Mouse (Mus musculus) intestine, embryonic 15.5 days (tissue): ENCODE results near the gene Pbld2. TPM values are rescaled to one million over a fixed set of nuclear protein-coding genes. Genes with fewer than 3 reads are reported as not detected.
"Not testable (repeated sequence)": the region's sequence is repeated elsewhere in the genome, so short reads cannot be mapped to it uniquely, and the experiment has no call there.

ENCODE experiments used
- ATAC-seq: fragments of 200-750 bp; cut with Nextera tagmentation; 2 replicates; pipeline ENCODE4 v1.8.0; 2017; ENCODE audit warnings: moderate TSS enrichment, moderate library complexity
- H3K27ac ChIP-seq: fragments of 300-500 bp; sonication (generic); 2 replicates; pipeline ENCODE4 v1.5.1; 2015; ENCODE audit warnings: mild to moderate bottlenecking, inconsistent platforms
- H3K27me3 ChIP-seq: fragments of 300-500 bp; sonication (generic); replicated peaks from 2 replicates; pipeline ENCODE4 v1.6.1; 2015; ENCODE audit warnings: inconsistent platforms
- H3K36me3 ChIP-seq: fragments of 300-500 bp; sonication (generic); 2 replicates; pipeline ENCODE4 v1.6.1; 2015; ENCODE audit warnings: inconsistent platforms
- H3K4me1 ChIP-seq: fragments of 300-500 bp; sonication (generic); replicated peaks from 2 replicates; pipeline ENCODE4 v1.6.1; 2015; ENCODE audit warnings: inconsistent platforms
- H3K4me2 ChIP-seq: fragments of 300-500 bp; sonication (generic); replicated peaks from 2 replicates; pipeline ENCODE4 v1.6.1; 2015; ENCODE audit warnings: mild to moderate bottlenecking, inconsistent platforms
- H3K4me3 ChIP-seq: fragments of 300-500 bp; sonication (generic); replicated peaks from 2 replicates; pipeline ENCODE4 v1.5.1; 2015; ENCODE audit warnings: inconsistent platforms
- H3K9ac ChIP-seq: fragments of 300-500 bp; sonication (generic); 2 replicates; pipeline ENCODE4 v1.6.1; 2015; ENCODE audit warnings: inconsistent platforms
- H3K9me3 ChIP-seq: fragments of 300-500 bp; sonication (generic); 2 replicates; pipeline ENCODE4 v1.6.1; 2016; ENCODE audit warnings: inconsistent platforms
- WGBS: fragments of 180-500 bp; shearing (Covaris S2); methylation state at CpG from one replicate; pipeline ENCODE4 v1.1.7; 2015; 5-methylcytosine and 5-hydroxymethylcytosine counted together
- polyA plus RNA-seq: library from polyadenylated mRNA; unstranded; fragments of >200 nt; fragmentation: Nextera tagmentation; extraction: Ambion mirVana; gene quantifications from 2 replicates; pipeline ENCODE4 v1.2.1, GENCODE M21; 2015

The Pbld2 gene
- polyA plus RNA-seq, 1 experiment from 2014 or later: 5.7 TPM

DNA sequence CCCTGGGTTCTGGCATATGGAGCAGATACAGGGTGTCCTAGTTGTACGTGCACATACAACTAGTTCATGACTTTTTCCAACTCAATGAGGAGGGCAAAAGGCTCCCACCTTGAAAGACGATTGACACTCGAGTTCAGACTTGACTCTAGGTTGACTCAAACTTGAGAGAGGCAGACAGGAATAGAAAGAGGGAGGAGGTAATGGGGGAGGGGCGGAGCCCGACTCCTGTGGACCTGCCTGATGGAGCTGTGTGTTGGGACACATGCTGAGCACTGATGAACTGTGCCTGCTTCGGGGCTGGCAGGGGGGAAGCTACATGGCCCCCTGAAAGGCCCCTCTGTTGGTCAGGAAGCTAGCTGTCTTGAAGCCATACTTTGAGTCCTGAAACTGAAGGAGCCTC, 28.9 kb downstream of the Pbld2 start:
- Histone ChIP-seq H3K4me3 (no peak overlapping the region), H3K4me2 (no peak overlapping the region), H3K27me3 (no peaks in the 10 kb centered on the region), H3K27ac (no peak overlapping the region), H3K9me3 (no peaks in the 10 kb centered on the region), H3K36me3 (no peaks in the 10 kb centered on the region), H3K4me1 (0 out of 2 replicates have a peak, but pooled peaks cover 3% of the 10 kb centered on the region), H3K9ac (no peak overlapping the region)
- no peak for ATAC-seq
- WGBS: 65% methylated on average over 6 of the region's 6 CpGs

DNA sequence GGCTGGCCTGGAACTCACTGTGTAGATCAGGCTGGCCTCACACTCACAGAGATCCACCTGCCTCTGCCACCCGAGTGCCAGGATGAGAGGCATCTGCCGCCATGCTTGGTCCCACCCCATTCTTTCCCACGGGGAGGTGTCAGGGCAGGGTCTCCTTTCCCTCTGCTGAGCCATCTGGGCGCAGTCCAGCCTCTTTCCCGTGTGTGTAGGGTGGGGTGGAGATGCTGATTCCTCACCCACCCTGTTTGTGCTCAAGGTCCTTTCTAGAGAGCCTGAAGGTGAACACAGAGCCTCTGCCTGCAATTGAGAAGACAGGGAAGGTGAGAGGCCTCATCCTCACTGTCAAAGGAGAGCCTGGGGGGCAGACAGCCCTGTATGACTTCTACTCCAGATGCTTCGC, 30.0 kb downstream of the Pbld2 start:
- not testable (repeated sequence) for H3K9me3 ChIP-seq, H3K9ac ChIP-seq, H3K36me3 ChIP-seq, H3K4me3 ChIP-seq, H3K4me1 ChIP-seq, H3K27ac ChIP-seq, ATAC-seq, H3K27me3 ChIP-seq, H3K4me2 ChIP-seq
- 76% methylated on average over 6 of the region's 6 CpGs for whole genome bisulfite sequencing

DNA sequence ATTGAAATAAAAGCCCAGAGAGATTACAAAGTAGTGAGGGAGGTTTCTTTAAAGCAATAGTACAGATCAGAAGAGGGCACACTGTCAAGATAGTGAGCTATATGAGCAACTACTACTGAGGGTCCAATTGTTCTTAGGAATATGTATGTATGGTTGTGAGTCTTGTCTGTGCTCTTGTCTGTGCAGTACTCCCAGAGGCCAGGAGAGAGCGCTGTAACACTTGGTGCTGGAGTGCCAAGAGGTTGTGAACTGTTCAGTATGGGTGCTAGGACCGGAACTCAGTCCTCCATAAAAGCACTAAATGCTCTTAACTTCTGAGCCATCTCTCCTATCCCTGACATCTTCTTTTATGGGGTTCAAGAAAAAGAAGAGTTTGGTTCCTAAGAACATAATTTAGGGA, 30.5 kb downstream of the Pbld2 start:
- H3K27ac ChIP-seq: no peak overlapping the region
- H3K4me1 ChIP-seq: 0 out of 2 replicates have a peak, but pooled peaks cover 3% of the 10 kb centered on the region
- H3K9ac ChIP-seq: no peak overlapping the region
- no peak overlapping the region for H3K4me3 ChIP-seq
- H3K27me3 ChIP-seq: no peaks in the 10 kb centered on the region
- WGBS: 80% methylated on average over 2 of the region's 2 CpGs
- no peak for ATAC-seq
- no peak overlapping the region for H3K4me2 ChIP-seq
- no peaks in the 10 kb centered on the region for H3K9me3 ChIP-seq
- no peaks in the 10 kb centered on the region for H3K36me3 ChIP-seq

DNA sequence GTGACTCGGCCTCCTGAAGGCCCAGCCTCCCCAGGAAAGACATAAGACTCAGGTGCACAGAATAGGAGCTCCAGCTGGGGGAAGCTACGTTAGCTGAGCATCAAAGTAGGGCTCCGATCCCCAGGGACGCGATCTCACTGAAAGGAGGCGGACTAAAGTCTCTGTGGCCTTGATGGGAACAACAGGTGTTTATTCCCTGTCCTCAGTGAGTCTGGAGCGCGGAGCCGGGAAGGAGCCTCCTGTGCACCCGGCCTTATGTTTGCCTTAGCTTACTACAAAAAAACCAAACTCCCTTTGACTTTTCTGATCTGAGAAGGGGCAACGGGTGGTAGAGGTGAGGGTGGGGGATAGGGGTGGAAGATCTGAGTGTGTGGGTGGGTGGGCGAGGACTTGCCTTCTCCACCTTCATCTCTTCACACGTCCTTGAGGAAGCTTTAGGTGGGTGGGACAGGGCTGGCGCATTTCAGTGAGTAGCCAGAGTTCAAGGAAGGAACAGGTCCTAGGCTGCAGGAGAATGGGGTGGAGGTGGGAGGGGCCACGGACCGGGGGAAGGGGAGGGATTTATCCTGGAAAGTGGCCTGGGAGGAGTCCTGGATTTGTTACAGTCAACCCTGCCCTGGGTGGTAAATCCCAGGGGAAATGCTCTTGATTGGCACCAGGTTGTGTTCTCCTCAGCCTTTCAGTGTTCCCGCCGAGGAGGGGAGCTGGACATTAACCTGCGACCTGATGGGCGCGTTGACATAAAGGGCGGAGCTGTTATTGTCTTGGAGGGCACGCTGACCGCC, 33.0 kb downstream of the Pbld2 start:
- peak overlapping the region; percentile 17 for H3K4me2 ChIP-seq
- H3K27ac ChIP-seq: no peak overlapping the region
- peak; percentile 86 for ATAC-seq
- no peaks in the 10 kb centered on the region for H3K27me3 ChIP-seq
- H3K36me3 ChIP-seq: no peaks in the 10 kb centered on the region
- H3K4me3 ChIP-seq: no peak overlapping the region
- no peak overlapping the region for H3K9ac ChIP-seq
- 27% methylated on average over 24 of the region's 24 CpGs for WGBS
- H3K9me3 ChIP-seq: no peaks in the 10 kb centered on the region
- H3K4me1 ChIP-seq: 0 out of 2 replicates have a peak, but pooled peaks cover 3% of the 10 kb centered on the region

DNA sequence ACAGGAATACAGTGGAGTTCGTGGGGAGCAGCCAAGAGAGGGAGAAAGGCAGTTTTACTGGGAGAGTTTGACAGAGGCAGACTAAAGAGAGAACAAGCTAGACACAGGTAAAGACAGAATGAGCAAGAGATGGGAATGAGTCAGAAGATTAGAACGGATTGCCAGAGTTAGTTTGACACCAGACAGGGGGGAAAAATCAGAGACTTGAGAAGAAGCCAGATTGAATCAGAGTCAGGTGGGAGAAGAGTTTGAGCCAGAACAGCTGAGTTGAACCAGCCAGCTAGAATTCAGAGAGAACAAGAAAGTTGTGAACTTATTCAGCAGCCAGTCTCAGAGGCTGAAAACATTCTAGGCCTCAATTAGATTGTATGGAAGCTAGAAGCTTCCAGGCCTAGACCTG, 35.7 kb downstream of the Pbld2 start, which contains the start of gene Pbld1:
Gene Pbld1, plus strand, starts transcription at position 301 of the 400 bp plus-strand sequence.
- WGBS: 84% methylated on average over 2 of the region's 2 CpGs
- H3K9me3 ChIP-seq: no peaks in the 10 kb centered on the region

DNA sequence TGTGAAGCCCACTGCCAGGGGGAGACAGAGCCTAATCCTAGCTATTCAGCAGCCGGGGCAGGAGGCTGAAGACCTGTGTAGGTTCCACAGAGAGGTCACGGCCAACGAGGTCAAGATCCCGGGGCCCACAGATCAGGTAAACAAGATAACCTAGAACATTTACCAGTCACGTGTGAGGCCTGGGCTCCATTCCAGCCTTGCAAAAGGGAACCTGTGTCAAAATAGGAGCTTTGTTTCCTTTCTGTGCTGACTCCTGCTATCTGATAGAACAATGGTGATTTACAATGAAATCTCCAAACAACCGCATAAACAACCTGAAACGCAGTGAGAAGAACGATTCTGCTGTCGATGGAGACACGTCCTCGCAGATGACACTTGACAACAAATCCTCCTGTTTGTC, 36.3 kb downstream of the Pbld2 start:
- no peak overlapping the region for H3K4me2 ChIP-seq
- no peaks in the 10 kb centered on the region for H3K36me3 ChIP-seq
- no peaks in the 10 kb centered on the region for H3K27me3 ChIP-seq
- WGBS: 51% methylated on average over 11 of the region's 11 CpGs
- H3K27ac ChIP-seq: no peak overlapping the region
- no peak overlapping the region for H3K4me3 ChIP-seq
- 0 out of 2 replicates have a peak, but pooled peaks have one; percentile 25 for ATAC-seq
- H3K4me1 ChIP-seq: 0 out of 2 replicates have a peak, but pooled peaks cover 3% of the 10 kb centered on the region
- no peaks in the 10 kb centered on the region for H3K9me3 ChIP-seq
- H3K9ac ChIP-seq: no peak overlapping the region

More for the DNA sequence above, 35.7 kb downstream of the Pbld2 start, which contains the start of gene Pbld1:
- Histone ChIP-seq H3K4me3 (no peak within 1 kb of the TSS), H3K36me3 (no peaks in the 10 kb centered on the region), H3K4me1 (0 out of 2 replicates have a peak, but pooled peaks cover 3% of the 10 kb centered on the region), H3K4me2 (no peak within 1 kb of the TSS), H3K27ac (no peak within 1 kb of the TSS), H3K9ac (no peak within 1 kb of the TSS), H3K27me3 (no peaks in the 10 kb centered on the region)
- no peak for ATAC-seq

DNA sequence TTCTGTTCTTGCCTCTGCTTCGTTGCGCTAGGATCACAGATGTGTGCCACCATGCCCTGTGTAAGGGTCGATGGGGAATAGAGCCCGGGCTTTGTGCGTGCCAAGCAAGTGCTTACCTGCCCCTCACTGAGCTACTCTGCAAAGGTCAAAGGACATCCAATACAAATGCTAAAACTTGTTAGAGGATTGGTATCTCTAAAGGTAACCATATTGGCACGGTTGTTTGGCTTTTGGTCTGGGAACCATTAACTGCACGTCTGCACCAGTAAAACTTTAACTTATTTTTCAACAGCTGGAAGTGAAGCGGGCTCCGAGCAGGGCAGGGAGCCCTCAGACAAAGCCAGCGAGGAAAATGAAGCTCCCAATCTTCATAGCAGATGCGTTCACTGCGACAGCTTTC, 37.2 kb downstream of the Pbld2 start:
- no peaks in the 10 kb centered on the region for H3K9me3 ChIP-seq
- no peaks in the 10 kb centered on the region for H3K36me3 ChIP-seq
- no peak overlapping the region for H3K4me3 ChIP-seq
- WGBS: 64% methylated on average over 12 of the region's 12 CpGs
- H3K27me3 ChIP-seq: no peaks in the 10 kb centered on the region
- ATAC-seq: peak; percentile 28
- H3K9ac ChIP-seq: no peak overlapping the region
- H3K4me1 ChIP-seq: 0 out of 2 replicates have a peak, but pooled peaks cover 3% of the 10 kb centered on the region
- no peak overlapping the region for H3K4me2 ChIP-seq
- no peak overlapping the region for H3K27ac ChIP-seq

DNA sequence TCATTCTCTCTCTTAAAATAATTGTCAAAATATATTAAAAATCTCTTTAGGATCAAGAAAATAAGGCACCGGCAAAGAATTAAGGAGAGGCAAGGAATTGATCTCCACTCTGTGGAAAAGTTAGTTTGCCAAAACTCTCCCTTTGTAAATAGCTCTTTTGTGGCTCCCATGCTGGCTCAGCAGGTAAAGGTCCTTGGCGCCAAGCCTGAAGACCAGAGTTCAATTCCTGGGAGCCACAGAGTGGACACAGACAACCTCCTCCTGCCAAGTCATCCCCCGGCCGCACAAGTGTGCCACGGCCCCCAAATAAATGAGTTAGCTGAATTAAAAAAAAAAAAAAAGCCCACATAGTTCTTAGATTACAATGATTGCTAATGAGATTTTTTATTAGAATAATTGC, 38.6 kb downstream of the Pbld2 start:
- ATAC-seq: no peak
- Histone ChIP-seq H3K4me2 (no peak overlapping the region), H3K27me3 (no peaks in the 10 kb centered on the region), H3K27ac (no peak overlapping the region), H3K9ac (no peak overlapping the region), H3K4me1 (no peaks in the 10 kb centered on the region), H3K9me3 (no peaks in the 10 kb centered on the region), H3K36me3 (no peaks in the 10 kb centered on the region), H3K4me3 (no peak overlapping the region)
- 85% methylated on average over 5 of the region's 5 CpGs for whole genome bisulfite sequencing

DNA sequence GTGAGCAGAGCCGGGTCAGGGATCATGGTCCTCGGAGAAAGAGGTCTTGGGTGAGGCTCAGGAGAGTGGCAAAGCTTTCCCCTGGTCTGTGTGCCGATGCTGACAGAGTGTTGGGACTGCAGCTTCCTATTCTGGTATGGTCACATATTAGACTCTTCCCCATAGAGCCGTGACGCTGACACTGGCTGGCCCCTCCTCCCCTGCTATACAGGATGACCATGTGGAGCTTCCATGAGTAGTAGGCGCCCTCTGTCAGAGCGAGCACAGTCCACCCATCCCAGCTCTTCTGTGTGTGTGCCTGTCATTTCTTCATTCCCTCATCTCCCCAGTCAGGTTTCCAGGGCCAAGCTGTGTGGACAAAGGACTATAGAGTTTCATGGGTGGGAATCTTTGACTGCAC, 39.2 kb downstream of the Pbld2 start:
- no peak for ATAC-seq
- no peaks in the 10 kb centered on the region for H3K4me1 ChIP-seq

DNA sequence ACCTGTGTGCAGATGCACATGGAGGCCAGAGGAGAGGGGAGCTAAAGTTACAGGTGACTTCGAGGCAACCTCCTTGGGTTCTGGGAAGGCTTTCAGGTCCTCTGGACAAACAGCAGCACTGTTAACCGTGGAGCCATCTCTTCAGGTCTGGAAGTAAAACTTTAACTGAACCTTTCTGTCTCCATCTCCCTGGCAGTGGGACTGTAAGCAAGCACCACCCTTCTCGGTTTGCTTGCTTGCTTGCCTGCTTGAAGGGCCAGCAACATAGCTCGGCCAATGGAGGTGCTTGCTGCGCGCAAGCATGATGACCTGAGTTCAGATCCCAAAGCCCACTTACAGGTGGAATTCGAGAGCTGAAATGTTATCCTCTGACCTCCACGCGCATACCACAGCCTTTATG, 40.4 kb downstream of the Pbld2 start:
- H3K4me1 ChIP-seq: no peaks in the 10 kb centered on the region
- H3K4me3 ChIP-seq: no peak overlapping the region
- no peak overlapping the region for H3K9ac ChIP-seq
- H3K9me3 ChIP-seq: no peaks in the 10 kb centered on the region
- no peaks in the 10 kb centered on the region for H3K36me3 ChIP-seq
- no peak for ATAC-seq
- no peak overlapping the region for H3K27ac ChIP-seq
- 77% methylated on average over 9 of the region's 9 CpGs for WGBS
- no peaks in the 10 kb centered on the region for H3K27me3 ChIP-seq
- no peak overlapping the region for H3K4me2 ChIP-seq

More for the DNA sequence above, 39.2 kb downstream of the Pbld2 start:
- no peak overlapping the region for H3K4me3 ChIP-seq
- no peak overlapping the region for H3K9ac ChIP-seq
- H3K36me3 ChIP-seq: no peaks in the 10 kb centered on the region
- H3K27me3 ChIP-seq: no peaks in the 10 kb centered on the region
- 76% methylated on average over 7 of the region's 7 CpGs for WGBS
- no peak overlapping the region for H3K27ac ChIP-seq
- no peak overlapping the region for H3K4me2 ChIP-seq
- no peaks in the 10 kb centered on the region for H3K9me3 ChIP-seq

DNA sequence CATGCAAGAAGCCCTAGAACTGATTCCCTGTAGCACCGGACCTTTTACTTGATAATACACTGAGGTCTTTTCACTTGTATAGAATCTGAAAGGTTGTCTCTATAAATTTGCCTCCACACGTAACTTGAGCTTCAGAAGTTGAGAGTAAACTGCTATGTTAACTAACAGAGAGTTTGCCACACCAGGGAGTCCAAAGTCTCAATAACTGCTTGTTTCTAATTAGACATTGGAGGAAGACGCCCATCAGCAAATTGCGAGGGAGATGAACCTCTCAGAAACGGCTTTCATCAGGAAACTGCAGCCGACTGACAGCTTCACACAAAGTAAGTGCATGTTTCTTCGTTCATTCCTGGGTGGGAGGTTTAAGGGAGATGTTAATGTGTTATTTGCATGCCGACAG, 41.4 kb downstream of the Pbld2 start:
- no peak overlapping the region for H3K4me3 ChIP-seq
- H3K27me3 ChIP-seq: no peaks in the 10 kb centered on the region
- no peak overlapping the region for H3K27ac ChIP-seq
- H3K9ac ChIP-seq: no peak overlapping the region
- WGBS: 66% methylated on average over 8 of the region's 8 CpGs
- no peak overlapping the region for H3K4me2 ChIP-seq
- H3K36me3 ChIP-seq: no peaks in the 10 kb centered on the region
- H3K9me3 ChIP-seq: no peaks in the 10 kb centered on the region
- no peaks in the 10 kb centered on the region for H3K4me1 ChIP-seq
- no peak for ATAC-seq

DNA sequence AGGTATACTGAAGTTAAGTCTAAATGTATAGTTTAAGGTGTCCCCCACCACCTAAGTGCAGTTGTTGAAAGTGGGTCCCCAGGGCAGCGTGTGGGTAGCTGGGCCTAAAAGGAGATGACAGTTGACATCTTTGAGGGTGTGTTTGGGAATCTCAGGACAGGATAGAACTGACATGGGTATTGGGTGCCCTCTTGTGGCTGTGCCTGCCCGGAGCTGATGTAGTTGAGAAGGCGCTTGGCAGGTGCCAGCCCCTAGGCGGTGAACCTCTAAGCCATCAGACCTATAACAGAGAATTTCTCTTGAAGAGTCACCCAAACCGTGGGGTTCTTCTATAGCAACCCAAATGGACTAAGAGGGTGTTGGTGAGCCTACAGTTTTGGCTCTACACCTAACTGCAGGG, 41.9 kb downstream of the Pbld2 start:
- WGBS: 10% methylated on average over 5 of the region's 5 CpGs
- H3K9ac ChIP-seq: no peak overlapping the region
- H3K4me1 ChIP-seq: no peaks in the 10 kb centered on the region
- H3K27me3 ChIP-seq: no peaks in the 10 kb centered on the region
- ATAC-seq: peak; percentile 74
- no peaks in the 10 kb centered on the region for H3K36me3 ChIP-seq
- no peak overlapping the region for H3K4me2 ChIP-seq
- H3K9me3 ChIP-seq: no peaks in the 10 kb centered on the region
- no peak overlapping the region for H3K27ac ChIP-seq
- H3K4me3 ChIP-seq: no peak overlapping the region

DNA sequence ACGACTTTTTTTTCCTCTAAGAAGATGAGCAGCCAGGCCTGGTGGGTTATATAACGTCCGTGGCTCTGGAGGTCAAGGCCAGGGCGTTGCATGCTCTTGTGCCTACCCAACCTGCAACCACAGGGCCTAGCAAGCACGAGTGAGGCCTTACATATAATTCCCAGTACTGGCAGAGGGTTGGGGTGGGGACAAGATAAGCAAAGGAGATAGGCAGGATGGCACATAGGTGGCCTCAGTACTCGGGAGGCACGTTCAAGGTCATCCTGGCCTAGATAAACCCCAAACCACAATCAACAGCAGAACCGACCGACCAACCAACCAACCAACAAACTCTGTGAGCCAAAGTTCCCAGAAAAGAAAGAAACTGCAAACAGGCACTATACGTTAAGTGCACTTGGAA, 62.2 kb downstream of the Pbld2 start:
- 62% methylated on average over 10 of the region's 10 CpGs for WGBS
- no peak for ATAC-seq
- no peak overlapping the region for H3K4me3 ChIP-seq
- H3K36me3 ChIP-seq: no peaks in the 10 kb centered on the region
- H3K4me1 ChIP-seq: no peaks in the 10 kb centered on the region
- no peak overlapping the region for H3K27ac ChIP-seq
- H3K4me2 ChIP-seq: no peak overlapping the region
- no peaks in the 10 kb centered on the region for H3K9me3 ChIP-seq
- H3K27me3 ChIP-seq: 0 out of 2 replicates have a peak, but pooled peaks cover 3% of the 10 kb centered on the region
- no peak overlapping the region for H3K9ac ChIP-seq
